Mouse (Mus musculus): ENCODE data around the gene Glrx2. TPM values are rescaled to one million over a fixed set of nuclear protein-coding genes. Genes with fewer than 3 reads are reported as not detected.
A peak's percentile ranks its signal among the peaks of the same experiment; 100 is the strongest.
"Not testable (repeated sequence)": the region's sequence is repeated elsewhere in the genome, so short reads cannot be mapped to it uniquely, and the experiment has no call there.

Glrx2 gene
- 7.6 and 19.9 TPM in 2 replicates for polyA plus RNA-seq (2012; rRNA removed)
- 38.0 and 44.6 TPM in 2 replicates for polyA plus RNA-seq (2014; fragmentation: Nextera tagmentation; extraction: Ambion mirVana)

DNA sequence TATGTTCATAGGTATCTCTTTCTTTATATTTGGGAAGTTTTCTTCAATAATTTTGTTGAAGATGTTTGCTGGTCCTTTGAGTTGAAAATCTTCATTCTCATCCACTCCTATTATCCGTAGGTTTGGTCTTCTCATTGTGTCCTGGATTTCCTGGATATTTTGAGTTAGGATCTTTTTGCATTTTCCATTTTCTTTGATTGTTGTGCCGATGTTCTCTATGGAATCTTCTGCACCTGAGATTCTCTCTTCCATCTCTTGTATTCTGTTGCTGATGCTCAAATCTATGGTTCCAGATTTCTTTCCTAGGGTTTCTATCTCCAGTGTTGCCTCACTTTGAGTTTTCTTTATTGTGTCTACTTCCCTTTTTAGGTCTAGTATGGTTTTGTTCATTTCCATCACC is at the start of gene Glrx2:
Glrx2 (plus strand) TSS at position 301 of the 400 bp plus-strand sequence.
- WGBS (ENCODE audit: insufficient replicate concordance) = no CpG with 5 or more reads among the region's 2 CpGs
- ATAC-seq (ENCODE audit: insufficient read depth); H3K4me1 ChIP-seq (replicated peaks; ENCODE audit: control insufficient read depth in 2 of 2, insufficient read depth in 2 of 2, low read length in 1 of 2); DNase-seq (ENCODE audit: low read depth in 3 of 3, low spot score in 3 of 3); H3K9ac ChIP-seq (replicated peaks); H3K36me3 ChIP-seq (replicated peaks; ENCODE audit: control insufficient read depth, insufficient read depth, low read depth); H3K4me3 ChIP-seq (ENCODE audit: insufficient read depth in 1 of 2, low read depth in 2 of 2, low read length in 2 of 2); H3K27me3 ChIP-seq (ENCODE audit: control insufficient read depth, insufficient read depth, low read length); H3K9me3 ChIP-seq (ENCODE audit: control insufficient read depth, low read length); H3K27ac ChIP-seq; H3K4me2 ChIP-seq (ENCODE audit: low read depth): not testable (repeated sequence)

DNA sequence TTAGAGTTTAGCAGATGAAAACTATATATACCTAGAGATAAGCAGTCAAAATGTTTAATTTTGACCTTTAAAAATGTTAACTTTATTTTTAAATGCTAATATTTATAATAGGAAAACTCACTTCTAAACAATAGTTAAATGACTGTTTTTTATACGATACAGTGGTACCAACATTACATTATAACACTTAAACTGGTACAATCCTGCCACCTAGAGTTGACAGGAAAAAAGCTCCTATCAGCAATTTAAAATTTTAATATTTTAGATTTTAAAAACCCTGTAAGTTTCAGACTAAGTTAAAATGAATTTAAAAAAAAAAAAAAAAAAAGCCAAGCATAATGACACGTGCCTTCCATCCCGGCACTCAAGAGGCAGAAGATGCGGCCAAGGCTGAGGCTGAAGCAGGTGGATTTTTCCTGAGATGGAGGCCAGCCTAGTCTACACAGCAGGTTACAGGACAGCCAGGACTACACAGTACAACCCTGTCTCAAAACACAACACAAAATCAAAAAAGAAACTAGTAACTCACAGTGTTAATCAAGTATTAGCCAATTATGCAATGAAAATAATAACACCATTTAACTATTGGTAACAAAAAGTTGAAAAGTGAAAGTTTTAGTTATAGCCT is 40.3 kb upstream of the Glrx2 start:
- WGBS (ENCODE audit: insufficient replicate concordance) = 90% methylated on average over 4 of the region's 4 CpGs
- H3K4me2 ChIP-seq (ENCODE audit: low read depth) = no peak overlapping the region
- H3K27me3 ChIP-seq (ENCODE audit: control insufficient read depth, insufficient read depth, low read length) = no peaks in the 10 kb centered on the region
- H3K9ac ChIP-seq (replicated peaks) = no peak overlapping the region
- H3K27ac ChIP-seq = no peak overlapping the region
- no peaks in the 10 kb centered on the region for H3K4me1 ChIP-seq (replicated peaks; ENCODE audit: control insufficient read depth in 2 of 2, insufficient read depth in 2 of 2, low read length in 1 of 2)
- DNase-seq (ENCODE audit: low read depth in 3 of 3, low spot score in 3 of 3) = no peak
- H3K36me3 ChIP-seq (replicated peaks; ENCODE audit: control insufficient read depth, insufficient read depth, low read depth) = peaks cover 5% of the 10 kb centered on the region
- H3K9me3 ChIP-seq (ENCODE audit: control insufficient read depth, low read length) = no peaks in the 10 kb centered on the region
- TF ChIP-seq CTCF (IDR thresholded peaks at IDR 0.05; ENCODE audit: low read depth) (no peak), EP300 (IDR thresholded peaks at IDR 0.05; ENCODE audit: low read depth) (no peak)
- no peak for ATAC-seq (ENCODE audit: insufficient read depth)
- no peak overlapping the region for H3K4me3 ChIP-seq (ENCODE audit: insufficient read depth in 1 of 2, low read depth in 2 of 2, low read length in 2 of 2)

DNA sequence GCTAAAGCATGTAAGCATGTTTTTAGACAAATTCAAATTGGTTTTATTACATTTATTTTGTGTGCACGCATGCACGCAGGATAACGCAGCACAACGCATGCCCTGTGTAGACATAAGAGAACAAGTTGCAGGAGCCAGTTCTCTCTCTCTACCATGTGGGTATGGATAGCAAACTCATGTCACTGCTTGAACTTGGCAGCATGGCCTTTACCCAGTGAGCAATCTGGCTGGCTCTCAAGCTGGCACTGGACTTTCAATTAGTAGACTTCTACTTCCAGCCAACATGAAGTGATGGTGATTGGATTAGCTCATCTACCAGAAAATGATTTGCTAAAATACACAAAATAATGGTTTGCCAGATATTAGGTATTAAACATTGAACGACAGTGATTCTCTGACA is 35.0 kb upstream of the Glrx2 start:
- Histone ChIP-seq H3K9me3 (ENCODE audit: control insufficient read depth, low read length) (no peaks in the 10 kb centered on the region), H3K9ac (replicated peaks) (no peak overlapping the region), H3K27me3 (ENCODE audit: control insufficient read depth, insufficient read depth, low read length) (no peaks in the 10 kb centered on the region), H3K36me3 (replicated peaks; ENCODE audit: control insufficient read depth, insufficient read depth, low read depth) (peaks cover 24% of the 10 kb centered on the region), H3K4me3 (ENCODE audit: insufficient read depth in 1 of 2, low read depth in 2 of 2, low read length in 2 of 2) (no peak overlapping the region), H3K4me1 (replicated peaks; ENCODE audit: control insufficient read depth in 2 of 2, insufficient read depth in 2 of 2, low read length in 1 of 2) (no peaks in the 10 kb centered on the region), H3K27ac (no peak overlapping the region), H3K4me2 (ENCODE audit: low read depth) (no peak overlapping the region)
- TF ChIP-seq CTCF (IDR thresholded peaks at IDR 0.05; ENCODE audit: low read depth) = no peak
- no peak for TF ChIP-seq EP300 (IDR thresholded peaks at IDR 0.05; ENCODE audit: low read depth)
- ATAC-seq (ENCODE audit: insufficient read depth) = no peak
- DNase-seq (ENCODE audit: low read depth in 3 of 3, low spot score in 3 of 3) = no peak
- WGBS (ENCODE audit: insufficient replicate concordance) = 84% methylated on average over 5 of the region's 5 CpGs

DNA sequence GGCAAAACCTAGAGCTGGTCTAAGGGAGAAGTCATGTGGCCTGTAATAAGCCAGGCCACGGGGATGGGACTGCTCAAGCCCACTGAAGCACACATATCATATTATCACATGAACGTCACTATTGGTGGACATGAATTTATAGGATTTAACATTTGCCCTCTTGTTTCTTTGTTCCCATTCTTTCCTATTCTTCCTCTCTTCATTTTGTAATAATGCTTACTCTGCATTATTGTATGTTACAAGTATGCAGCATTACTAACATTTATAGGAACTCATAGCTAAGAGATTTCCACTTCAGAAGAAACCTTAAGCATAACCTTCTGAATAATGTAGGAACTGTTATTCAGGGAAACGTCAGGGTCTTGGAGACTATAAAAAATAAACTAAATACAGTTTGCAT is 31.3 kb upstream of the Glrx2 start:
- no peaks in the 10 kb centered on the region for H3K27me3 ChIP-seq (ENCODE audit: control insufficient read depth, insufficient read depth, low read length)
- no peak overlapping the region for H3K4me2 ChIP-seq (ENCODE audit: low read depth)
- H3K36me3 ChIP-seq (replicated peaks; ENCODE audit: control insufficient read depth, insufficient read depth, low read depth) = peaks cover 34% of the 10 kb centered on the region
- H3K9ac ChIP-seq (replicated peaks) = no peak overlapping the region
- H3K4me1 ChIP-seq (replicated peaks; ENCODE audit: control insufficient read depth in 2 of 2, insufficient read depth in 2 of 2, low read length in 1 of 2) = no peaks in the 10 kb centered on the region
- H3K4me3 ChIP-seq (ENCODE audit: insufficient read depth in 1 of 2, low read depth in 2 of 2, low read length in 2 of 2) = no peak overlapping the region
- 82% methylated on average over 3 of the region's 3 CpGs for WGBS (ENCODE audit: insufficient replicate concordance)
- H3K9me3 ChIP-seq (ENCODE audit: control insufficient read depth, low read length) = no peaks in the 10 kb centered on the region
- ATAC-seq (ENCODE audit: insufficient read depth) (no peak), DNase-seq (ENCODE audit: low read depth in 3 of 3, low spot score in 3 of 3) (no peak)
- H3K27ac ChIP-seq = no peak overlapping the region
- TF ChIP-seq EP300 (IDR thresholded peaks at IDR 0.05; ENCODE audit: low read depth) (no peak), CTCF (IDR thresholded peaks at IDR 0.05; ENCODE audit: low read depth) (no peak)

DNA sequence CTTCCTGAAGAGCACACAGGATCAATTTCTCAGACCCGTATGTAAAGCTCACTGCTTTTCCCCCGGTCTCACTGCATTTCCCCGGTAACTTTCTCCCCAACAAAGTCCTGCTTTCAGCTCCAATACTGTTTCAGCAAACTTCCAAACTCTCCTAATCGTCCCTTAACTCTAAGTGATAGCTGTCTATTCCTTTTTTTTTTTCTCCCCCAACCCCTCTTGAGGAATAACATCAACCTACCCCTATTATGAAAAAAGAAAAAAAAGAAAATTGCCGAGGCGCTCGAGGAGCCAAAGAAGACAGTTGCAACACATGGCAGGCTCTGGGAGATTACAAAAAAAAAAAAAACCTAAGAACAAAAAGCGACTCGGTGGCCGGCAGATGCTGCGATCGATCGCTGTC is 14.4 kb upstream of the Glrx2 start:
- ATAC-seq (ENCODE audit: insufficient read depth) (no peak), DNase-seq (ENCODE audit: low read depth in 3 of 3, low spot score in 3 of 3) (no peak)
- H3K4me3 ChIP-seq (ENCODE audit: insufficient read depth in 1 of 2, low read depth in 2 of 2, low read length in 2 of 2) = peak overlapping the region; percentile 74 to 99
- no peak for TF ChIP-seq EP300 (IDR thresholded peaks at IDR 0.05; ENCODE audit: low read depth)
- TF ChIP-seq CTCF (IDR thresholded peaks at IDR 0.05; ENCODE audit: low read depth) = no peak
- H3K9me3 ChIP-seq (ENCODE audit: control insufficient read depth, low read length) = no peaks in the 10 kb centered on the region
- H3K27ac ChIP-seq = peak overlapping the region; percentile 90
- WGBS (ENCODE audit: insufficient replicate concordance) = under 1% methylated on average over 13 of the region's 13 CpGs
- H3K4me2 ChIP-seq (ENCODE audit: low read depth) = peak overlapping the region; percentile 93
- peaks cover 11% of the 10 kb centered on the region for H3K36me3 ChIP-seq (replicated peaks; ENCODE audit: control insufficient read depth, insufficient read depth, low read depth)
- H3K4me1 ChIP-seq (replicated peaks; ENCODE audit: control insufficient read depth in 2 of 2, insufficient read depth in 2 of 2, low read length in 1 of 2) = peaks cover 2% of the 10 kb centered on the region in 2 experiments
- peak overlapping the region; percentile 79 for H3K9ac ChIP-seq (replicated peaks)
- H3K27me3 ChIP-seq (ENCODE audit: control insufficient read depth, insufficient read depth, low read length) = no peaks in the 10 kb centered on the region
